Mouse (Mus musculus) testis, postnatal 14 days (tissue): ENCODE measurements around the gene Dnajb8.

Experiments used
- DNase-seq: peaks from one replicate; pipeline ENCODE4 v3.0.0; 2021; ENCODE audit warnings: low spot score

Dnajb8 gene

DNA sequence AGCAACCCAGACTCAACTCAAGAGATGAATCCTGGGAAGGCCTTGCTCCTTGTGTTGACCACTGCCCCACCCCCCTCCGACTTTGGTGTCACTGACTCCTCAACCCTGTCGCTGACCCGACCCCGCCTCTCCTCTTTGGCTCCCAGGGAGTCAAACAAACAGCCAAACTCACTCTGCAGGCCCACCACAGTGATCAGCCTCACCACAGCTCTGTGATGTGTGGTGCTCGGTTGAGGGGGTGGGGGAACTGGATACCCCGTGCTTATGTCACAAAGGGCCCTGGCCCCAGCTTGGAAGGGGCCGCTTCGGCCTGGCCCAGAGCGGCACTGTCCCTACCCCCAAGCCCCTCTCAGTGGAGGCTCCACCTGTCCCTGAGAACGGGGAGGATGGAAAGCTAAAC lies at the start of gene Dnajb8:
Gene Dnajb8, plus strand, starts transcription at position 301 of the 400 bp plus-strand sequence.
- no peak for DNase-seq

DNA sequence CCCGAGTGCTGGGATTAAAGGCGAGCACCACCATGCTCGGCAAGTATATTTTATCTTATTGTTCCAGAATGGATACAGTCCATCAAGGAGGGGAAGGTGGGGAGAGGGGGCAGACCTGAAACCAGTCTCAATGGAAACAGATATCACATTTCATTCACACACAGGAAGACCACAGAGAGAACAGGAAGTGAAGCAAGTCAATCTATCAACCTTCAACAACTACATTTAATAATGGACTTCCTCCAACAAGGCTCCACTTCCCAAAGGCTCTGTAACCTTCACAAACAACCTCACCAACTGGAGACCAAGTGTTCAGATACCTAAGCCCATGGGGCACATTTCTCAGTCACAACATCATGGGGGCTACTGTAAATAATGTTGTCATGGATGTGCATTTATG lies 47.9 kb upstream of the Dnajb8 start:
- no peak for DNase-seq

DNA sequence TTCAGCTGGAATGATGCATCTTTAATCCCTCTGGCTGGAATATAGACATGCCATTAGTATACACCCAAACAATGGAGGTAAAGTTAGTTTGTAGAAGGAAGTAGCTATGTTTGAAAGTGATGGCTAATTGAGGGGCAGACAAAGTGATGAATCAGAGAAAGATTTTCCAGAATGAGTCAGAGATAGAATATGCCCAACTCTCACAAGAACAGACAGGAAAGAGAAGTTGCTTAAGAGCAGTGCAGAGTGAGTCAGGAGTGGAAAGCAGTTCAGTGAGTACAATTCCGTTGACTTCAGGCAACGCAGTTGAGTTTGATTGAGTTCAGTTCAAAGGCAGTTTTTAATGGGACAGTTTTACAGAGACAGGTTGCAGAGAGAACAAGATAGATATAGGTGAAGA lies 47.4 kb upstream of the Dnajb8 start:
- no peak for DNase-seq

DNA sequence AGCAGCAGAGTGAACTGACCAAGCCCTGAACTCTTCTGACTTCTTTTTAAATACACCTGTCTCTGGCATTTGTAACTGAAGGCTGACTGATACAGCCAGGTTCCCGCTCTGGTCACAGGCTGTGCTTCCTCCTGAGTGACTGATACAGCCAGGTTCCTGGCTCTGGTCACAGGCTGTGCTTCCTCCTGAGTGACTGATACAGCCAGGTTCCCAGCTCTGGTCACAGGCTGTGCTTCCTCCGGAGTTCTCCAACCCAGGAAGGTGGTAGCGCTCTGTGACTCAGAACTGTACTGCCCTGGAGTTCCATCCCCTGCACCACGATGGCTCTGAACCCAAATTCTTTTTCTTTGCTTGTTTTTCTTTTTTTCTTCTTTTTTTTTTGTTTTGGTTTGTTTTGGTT lies 37.4 kb upstream of the Dnajb8 start:
- DNase-seq: no peak

DNA sequence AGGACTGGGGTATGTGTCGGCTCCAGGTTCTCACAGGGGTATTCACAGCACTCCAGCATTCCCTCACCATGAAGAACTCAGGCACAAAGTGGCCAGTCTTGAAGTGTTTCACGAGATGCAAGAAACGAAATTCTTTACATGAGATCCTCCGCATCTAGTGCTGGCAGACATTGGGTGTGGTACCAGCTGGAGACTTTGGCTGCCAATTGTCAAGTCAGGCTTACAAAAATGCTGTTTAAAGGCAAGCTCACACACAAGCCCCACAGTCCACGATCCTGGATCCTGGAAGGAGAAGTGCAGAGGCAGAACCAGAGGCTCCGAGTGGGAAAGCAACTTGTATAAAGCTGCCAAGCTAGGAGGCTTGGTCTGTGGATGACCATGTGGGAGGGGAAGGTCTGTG lies 33.9 kb upstream of the Dnajb8 start:
- no peak for DNase-seq

DNA sequence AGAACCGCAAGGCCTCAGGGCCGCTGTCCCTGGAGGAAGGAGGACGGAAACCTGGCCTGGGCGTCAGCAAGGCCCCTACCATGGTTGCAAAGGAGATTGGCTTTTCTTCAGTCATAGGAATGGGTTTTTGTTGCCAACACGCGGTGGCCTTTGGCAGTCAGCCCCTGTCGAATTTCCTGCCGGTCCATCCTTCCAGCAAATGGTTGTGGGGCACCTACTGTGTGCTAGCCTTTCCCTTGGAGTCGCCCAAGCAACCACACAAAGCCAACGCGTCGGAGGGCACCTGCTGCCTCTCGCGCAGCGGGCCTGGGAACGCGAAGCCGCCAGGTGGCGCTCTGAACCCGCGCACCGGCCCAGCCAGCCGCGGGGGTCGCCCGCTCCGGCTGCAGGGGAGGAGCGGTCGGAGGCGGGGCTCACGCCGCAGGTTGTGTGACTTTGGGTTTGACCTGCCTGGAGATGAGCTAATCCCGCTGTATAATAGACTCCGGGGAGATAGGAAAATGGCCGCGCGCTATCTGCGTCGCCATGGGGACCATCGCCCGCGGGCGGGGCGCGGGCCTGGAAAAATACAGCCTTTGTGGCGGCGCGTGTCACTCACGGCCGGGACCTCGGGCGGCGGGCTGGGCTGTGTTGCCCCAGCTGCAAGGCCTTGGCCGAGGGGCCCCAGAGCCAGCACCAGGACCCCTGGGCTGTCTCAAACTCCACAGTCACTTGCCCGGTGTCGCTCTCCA lies 32.6 kb upstream of the Dnajb8 start:
- DNase-seq: peak; percentile 87

DNA sequence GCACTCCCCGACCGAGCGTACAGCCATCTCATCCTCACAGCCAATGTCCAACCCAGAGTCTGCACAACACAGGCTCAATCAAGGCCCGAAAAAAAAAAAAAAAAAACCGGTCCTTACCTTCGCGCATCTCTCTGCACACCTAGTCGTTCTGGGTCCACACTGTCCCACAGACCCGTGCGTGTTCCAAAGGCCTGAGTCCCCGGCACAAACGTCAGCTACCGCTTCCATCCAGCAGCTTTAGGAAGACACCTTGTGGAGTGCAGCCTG lies 32.1 kb upstream of the Dnajb8 start:
- no peak for DNase-seq

DNA sequence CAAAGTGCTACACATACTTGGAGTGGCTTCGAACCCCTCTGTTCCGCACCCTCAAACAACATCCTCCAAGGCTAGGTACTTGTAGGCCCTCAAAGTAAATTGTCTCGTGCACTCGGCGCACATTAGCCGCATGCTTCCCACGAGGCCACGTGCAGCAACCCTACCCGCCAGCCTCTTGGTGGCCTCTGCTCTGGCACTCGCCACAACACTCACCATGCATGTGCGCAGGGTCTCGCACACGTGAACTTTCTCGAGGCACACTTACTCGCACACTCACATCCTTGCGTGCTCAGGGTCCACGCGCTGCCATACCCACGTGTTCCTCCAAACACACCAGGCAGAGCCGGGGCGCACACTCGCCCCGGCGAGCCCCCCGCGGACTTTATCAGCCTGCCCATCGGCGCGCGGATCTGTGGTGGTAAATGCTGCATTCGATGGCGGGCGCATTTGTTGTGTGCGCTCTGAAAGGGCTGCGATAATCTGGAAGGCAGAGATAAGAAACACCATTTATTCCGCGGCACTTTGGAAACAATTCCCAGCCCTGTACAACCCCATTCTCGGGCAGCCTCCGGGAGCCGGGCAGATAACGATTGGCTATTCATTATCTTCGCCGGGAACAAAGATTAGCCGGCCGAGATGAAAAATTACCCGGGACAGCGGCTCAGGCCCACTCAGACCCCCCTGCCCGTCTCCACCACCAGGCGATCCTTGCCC lies 31.6 kb upstream of the Dnajb8 start:
- no peak for DNase-seq

DNA sequence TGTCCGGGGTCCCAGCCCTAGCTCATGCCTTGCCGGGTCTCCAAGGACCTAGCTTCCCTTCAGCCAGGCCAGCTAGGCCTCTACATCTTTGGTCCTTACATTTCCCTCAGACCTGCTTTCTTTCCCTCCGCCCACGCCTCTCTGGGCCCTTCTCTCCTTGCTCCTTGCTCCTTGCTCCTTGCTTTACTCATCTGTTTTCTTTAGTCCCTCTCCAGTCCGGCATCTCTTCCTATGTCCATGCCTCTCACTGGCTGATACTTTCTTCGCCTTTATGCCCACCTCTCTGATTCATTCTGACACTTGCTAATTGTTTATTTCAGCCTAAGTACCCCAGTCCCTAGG lies 31.1 kb upstream of the Dnajb8 start:
- no peak for DNase-seq

DNA sequence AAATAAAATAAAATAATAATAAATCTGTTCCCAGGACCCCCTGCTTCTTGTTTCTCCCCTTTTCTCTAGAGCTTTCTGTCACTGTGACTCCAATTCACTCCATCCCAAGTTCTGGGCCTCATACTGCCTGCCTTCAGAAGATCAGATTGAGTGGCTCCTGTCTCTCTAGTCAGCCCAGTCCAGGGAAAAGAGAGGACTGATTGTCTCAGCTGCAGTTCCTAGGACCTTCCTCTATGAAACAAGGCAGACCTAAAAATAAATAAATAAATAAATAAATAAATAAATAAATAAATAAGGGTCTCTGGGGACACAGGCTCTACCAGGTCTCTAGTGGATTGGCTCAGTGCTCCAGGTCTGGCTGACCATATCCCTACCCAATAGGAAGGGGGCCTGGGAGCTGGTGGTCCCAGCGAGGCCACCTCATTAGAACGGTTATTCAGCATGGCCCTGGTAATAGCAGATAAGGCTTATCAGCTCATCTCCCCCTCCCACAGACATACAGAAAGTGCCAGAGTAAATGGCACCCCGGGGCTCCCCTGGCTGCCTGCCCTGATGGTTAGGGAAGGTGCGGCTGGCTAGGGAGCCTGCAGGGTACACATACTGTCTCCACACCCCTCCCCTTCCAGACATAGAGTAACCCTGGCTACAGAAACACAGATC lies 30.5 kb upstream of the Dnajb8 start:
- DNase-seq: no peak

DNA sequence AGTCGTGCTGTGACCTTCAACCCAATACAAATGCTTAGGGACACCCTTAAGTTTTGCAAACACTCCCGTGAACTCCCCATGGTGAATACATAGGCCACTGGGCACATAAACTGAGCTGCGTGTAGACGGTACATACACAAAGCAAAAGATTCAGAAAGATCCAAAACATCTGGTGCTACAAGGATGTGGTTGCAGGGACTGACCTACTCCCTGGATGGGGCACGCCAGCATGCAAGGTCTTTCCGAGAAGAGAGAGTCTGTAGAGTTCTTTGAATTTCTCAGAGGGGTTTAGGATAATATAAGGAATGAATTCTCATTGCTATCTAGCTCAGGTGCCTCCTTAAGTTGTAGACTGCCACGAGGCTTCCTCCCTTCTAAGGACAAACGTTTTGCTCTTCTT lies 29.3 kb upstream of the Dnajb8 start:
- DNase-seq: no peak

DNA sequence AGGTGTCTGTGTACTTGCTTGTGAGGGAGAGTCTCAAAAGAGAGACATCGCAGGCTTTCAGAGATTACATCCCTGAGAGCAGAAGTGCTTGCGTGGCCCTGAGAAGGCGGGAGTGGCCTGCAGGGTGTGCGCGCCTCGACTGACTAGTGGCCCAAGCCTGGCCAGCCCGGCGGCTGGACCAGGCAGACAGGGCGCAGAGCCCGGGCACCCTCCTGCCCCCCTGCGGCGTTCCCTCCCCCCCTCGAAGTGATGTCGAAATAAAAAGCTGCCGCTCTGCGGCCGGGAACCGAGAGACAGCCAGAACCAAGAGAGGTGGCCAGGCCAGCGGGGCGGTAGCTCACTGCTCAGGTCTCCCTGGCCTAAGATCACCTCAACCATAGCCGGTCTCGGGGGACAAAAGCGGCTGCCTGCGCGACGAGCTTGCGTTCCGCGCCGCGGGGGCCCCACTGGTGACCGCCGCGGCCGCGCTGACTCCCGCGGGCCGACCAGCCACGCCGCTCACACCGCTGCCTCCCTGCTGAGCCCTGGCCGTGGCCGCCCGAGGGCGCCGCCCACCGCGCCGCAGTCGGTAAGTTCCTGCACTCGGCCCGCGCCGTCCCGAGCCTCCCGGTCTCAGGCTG lies 28.5 kb upstream of the Dnajb8 start, which contains the start of gene Gata2:
Gene Gata2, plus strand, starts transcription at position 459 of the 620 bp plus-strand sequence.
- no peak for DNase-seq

DNA sequence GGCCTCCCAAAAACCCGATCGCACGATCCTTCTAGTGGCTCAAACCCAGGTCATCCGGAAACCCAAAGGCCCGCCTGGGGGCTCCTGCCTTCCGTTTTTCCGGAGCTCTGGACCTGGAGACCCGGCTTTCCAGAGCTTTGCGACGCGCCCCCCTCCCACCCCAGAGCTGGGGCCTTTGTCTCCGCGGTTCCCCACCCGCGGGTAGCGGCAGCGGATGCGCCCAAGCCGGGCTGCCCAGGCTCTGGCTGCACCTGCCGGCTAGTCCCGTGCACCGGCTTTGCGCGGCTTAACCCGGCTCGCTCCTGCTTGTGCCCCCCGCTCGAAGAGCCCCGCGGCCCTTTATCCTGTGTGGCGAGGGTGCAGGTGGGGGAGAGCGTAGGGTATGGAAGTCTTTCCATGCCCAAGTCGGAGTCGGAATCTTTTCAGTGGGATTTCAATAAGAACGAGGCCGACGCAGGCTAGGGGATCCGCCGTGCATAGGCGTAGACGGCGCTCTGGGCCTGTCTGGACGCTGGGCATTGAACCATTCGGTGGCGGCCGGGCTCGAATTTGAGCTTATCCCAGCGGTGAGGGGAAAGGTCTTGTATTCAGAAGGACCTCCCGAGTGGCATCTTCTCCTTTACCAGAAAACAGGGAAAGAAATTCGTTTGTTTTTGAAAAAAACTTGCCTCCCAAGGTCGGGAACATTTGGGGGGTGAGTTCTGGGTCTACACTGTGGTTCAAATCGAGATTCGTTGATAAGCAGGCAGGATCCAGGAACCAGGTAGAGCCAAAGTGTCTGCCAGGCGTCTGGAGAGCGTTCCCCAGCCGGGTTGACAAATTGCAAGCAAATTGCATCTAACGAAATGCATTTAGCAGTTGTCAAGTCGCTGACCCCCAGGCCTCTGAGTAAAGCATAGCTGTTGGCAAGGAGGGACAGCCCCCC lies 27.8 kb upstream of the Dnajb8 start:
- DNase-seq: no peak

DNA sequence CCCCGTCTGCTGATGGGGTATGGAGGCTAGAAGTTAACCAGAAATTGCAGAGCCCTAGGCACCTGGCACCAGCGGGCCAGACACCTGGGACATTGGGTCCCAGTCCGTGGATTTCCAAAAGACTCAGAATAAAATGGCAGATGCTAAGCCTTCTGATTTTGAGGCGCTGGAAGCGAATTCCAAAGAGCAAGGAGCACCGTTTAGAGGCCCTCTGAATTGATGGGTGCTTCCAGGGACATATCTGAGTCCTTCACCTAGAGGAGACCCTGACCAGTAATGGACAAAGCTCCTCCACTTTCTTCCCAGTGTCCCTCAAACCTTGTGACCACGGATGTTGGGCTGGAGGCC lies 27.1 kb upstream of the Dnajb8 start:
- DNase-seq: no peak

DNA sequence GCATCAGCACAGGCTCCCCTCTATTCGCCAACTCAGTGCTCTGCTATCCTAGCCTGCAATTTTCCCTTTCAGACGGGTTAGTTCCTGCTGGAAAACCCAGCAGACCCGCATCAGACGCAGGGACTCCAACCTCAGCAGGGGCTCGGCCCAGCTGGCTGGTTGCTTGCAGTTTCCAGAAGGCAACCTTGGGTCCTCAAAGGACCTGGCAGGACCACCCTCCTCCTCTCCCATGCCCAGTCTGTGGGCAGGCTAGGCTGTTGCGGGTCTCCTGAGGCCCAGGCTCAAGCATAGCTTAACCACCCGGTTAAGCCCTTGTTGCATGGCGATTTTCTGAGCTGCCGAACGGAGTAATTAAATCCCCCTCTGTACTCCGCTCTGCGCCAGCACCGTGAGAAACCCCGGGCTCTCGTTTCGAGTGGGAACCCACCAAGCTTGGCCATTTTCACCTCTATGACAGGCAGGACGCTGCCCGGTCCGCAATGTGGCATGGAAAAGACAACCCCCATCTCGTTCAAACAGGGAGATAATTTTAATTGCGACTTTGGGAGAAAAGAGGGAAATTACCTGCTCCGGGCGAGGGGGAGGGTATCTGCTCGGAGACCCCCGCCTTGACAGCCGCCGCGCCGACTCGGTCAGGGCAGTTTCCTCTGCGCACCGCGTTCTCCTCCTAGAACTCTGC lies 25.9 kb upstream of the Dnajb8 start:
- no peak for DNase-seq

DNA sequence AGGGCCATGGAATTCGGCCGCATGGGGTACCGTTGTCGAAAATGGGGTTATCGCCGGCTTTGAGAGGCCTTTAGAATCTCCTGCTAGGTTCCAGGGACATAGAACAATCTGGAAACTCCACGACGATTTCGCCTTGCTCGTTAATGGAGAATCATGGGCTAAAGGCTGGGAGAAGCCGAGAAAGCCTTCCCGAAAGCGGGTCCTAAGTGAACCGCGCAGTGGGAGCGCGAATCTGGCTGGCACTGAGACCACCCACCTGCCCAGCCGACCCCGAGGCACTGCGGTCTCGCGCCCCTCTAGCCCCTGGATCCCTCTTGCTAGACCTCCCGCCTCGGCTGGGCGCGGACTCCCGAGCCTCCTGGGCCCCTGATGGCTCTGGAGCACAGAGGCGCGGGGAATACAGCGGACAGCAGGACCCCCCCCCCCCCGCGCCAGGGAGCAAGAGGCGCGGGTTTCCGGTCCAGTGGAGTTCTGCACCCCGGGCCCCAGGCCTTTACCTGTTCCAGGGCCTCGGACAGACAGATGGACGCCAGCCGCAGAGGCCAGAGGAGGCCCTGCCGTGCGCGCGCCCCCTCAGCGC lies 25.2 kb upstream of the Dnajb8 start:
- no peak for DNase-seq

DNA sequence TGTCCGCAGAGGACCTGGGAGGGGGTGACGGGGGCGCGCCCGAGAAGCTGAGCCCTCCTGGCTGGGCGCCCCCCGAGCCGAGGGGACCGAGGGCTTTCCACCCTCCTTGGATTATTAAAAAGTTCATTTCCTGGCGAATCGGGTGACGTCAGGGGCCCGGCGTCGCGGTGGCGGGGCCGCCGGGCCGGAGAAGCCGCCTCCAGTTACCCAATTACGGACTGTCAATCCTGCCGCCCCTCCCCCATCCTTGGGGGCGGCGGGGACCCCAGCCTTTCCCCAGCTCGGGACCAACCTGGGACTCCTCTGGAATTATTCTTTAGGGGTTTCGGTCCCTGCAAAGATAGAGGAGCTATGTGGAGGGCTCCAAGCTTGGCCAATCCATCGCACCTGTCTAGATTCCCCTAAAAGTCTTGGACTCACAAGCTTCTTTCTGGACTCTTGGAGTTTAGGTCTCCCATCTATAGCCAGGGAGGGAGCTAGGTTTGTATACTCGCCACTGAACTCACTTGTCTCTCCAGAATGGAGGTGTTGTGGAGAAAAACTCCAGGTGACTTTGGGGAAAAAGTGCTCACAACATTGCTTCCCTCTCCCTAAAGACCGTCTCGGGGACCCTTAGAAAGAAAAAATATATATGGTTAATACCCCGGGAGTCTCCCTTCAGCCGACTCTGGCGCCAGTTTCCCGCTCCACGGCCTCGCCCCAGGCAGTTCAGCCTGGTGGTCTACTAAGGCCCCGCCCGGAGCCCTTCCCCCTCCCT lies 24.6 kb upstream of the Dnajb8 start:
- no peak for DNase-seq

DNA sequence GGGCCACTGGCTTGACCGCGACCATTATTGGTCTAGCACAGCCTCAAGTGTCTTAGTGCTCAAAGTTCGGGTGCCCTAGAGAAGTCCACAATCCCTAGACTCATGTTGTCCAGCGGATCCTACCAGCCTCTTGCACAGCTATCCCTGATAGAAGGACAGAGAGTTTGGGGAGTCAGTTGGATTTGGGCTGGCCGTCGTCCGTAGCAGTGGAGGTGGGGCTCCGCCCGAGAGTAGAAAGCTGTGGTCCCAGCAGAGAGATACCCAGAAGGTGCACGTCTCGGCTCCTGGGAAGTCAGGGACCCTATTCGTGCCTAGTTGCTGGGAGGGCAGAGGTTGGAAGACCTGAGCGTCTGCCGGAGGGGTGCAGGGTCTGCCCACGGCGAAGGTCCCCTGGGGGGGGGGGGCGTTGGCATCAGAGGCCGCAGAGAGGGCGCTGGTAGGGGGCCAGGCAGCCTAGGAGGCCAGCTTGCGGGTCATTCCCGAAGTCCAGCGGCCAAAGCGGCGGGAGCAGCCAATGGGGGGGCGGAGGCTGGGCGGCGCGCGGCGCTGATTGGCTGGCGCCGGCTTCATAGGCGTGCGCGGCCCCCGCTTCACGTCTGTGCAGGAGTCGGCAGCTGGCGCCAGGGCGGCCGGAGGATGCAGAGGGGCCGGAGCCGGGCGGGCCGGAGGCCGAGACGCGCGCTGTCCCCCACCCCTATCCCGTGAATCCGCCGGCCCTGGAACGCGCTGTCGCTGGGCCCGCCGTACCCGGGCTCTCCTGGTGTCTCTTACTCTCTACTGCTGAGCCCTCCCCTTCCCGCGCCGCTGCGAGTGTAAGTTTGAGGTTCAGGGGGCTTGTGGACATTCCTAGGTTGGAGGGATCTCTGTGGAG lies 23.8 kb upstream of the Dnajb8 start:
- DNase-seq: peak; percentile 81

DNA sequence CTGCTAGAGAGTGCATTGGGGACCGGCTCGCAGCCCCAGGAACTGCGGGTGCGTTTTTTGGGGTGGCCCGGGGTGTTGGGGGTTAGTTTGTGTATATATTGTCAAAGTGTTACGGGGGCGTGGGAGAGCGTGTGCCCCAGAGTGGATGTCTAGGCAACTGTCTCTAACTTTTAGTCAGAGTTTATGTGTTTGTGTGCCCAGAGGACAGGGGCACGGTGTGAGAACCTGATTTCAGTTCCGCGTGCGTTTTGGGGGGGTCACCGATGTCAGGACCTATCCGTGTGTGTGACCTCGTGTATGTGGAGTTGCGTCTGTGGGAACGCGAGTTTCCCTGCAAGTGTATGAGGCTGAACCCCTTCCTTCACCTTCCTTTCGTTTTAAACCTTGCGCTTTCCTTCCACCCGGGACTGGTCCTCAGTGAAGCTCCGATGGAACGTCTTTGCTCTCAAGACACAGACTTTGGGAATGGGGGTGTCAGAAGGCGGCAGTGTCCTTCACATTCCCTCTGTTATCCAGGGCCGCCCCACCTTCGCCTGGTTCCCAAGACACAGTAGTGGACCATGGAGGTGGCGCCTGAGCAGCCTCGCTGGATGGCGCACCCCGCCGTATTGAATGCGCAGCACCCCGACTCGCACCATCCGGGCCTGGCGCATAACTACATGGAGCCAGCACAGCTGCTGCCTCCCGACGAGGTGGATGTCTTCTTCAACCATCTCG lies 22.9 kb upstream of the Dnajb8 start:
- DNase-seq: no peak
